ENCODE assay signal across 28 mouse cellular contexts in the genomic region with DNA sequence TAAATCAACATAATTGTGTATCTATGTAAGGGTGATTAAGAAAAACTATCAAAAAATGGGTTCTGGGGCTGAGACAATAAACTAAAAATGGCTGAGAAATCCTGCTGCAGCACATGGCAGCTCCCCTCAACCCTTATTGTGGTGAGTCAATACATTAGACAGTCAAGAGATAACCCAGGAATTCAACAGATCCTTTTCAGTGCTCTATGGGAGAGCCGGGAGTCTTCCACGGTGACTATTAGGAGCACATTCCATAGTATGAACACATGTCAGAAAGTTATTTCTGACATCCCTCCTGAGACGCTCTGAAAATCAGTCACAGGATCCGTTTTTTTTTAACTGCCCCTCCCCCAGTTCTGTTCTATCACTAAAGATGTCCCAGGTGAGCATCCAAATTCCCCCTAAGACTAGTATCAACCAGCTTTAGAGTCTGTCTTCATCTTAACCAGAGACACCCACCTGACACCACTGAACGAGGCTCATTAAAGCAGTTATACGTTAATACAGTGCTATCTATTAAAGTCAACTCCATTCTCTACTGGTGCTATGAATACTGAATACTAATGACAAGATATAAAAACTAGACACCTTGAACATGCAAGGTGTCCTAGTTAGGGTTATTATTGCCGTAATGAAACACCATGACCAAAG. TPM values are rescaled to one million over a fixed set of nuclear protein-coding genes. Genes with fewer than 3 reads are reported as not detected.
DNase-seq lines count a peak whose midpoint lies in the region; ATAC-seq lines count a peak whose summit lies in the region.
"Had no signal": no experiment of that assay in that cellular context is flagged by ENCODE, and none has a peak within 500 bp of the region (broad histone marks: within the 10 kb centered on the region; RNA-seq: fewer than 3 reads in every experiment).

No protein-coding gene starts in this region.

- intact Hi-C loops in heart, postnatal 25 days (cut with DNase I) = no loop called here

- ATAC-seq in heart, embryonic 15.5 days (replicated peaks; ENCODE audit: insufficient number of reproducible peaks, insufficient read depth, low FRiP score, low read depth) = no peak; the same call in 1 of the 2 replicates
- no peak for ATAC-seq in kidney, embryonic 16.5 days (ENCODE audit: low FRiP score, low TSS enrichment)
- ATAC-seq: forebrain, embryonic 14.5 days; intestine, embryonic 16.5 days; lung, postnatal 0 days had no signal

- peak overlapping the region; percentile 69 for H3K27ac ChIP-seq in heart, embryonic 10.5 days
- peak overlapping the region; percentile 36; the same call in 1 of the 2 replicates for H3K27ac ChIP-seq in heart, embryonic 15.5 days
- H3K27ac ChIP-seq in kidney, embryonic 16.5 days (ENCODE audit: low read length) = peak overlapping the region; percentile 89
- H3K27ac ChIP-seq: hindbrain, embryonic 13.5 days; limb, embryonic 15.5 days; liver, embryonic 13.5 days; midbrain, embryonic 12.5 days; neural tube, embryonic 12.5 days had no signal

- H3K4me2 ChIP-seq in heart, embryonic 15.5 days = 0 out of 2 replicates have a peak overlapping the region, but pooled peaks have one; percentile 3
- no peak overlapping the region for H3K4me2 ChIP-seq in kidney, embryonic 16.5 days (replicated peaks; ENCODE audit: low read depth, low read length)
- H3K4me2 ChIP-seq: hindbrain, embryonic 13.5 days; limb, embryonic 15.5 days; liver, embryonic 13.5 days; midbrain, embryonic 12.5 days; neural tube, embryonic 12.5 days had no signal

- no peaks in the 10 kb centered on the region for H3K9me3 ChIP-seq in heart, embryonic 10.5 days
- H3K9me3 ChIP-seq in heart, embryonic 15.5 days (replicated peaks) = no peaks in the 10 kb centered on the region
- H3K9me3 ChIP-seq in kidney, embryonic 16.5 days (ENCODE audit: low read length) = no peaks in the 10 kb centered on the region
- H3K9me3 ChIP-seq: hindbrain, embryonic 13.5 days; limb, embryonic 15.5 days; liver, embryonic 13.5 days; megakaryocyte, embryonic 14.5 days; midbrain, embryonic 12.5 days; neural tube, embryonic 12.5 days had no signal

- WGBS in heart, embryonic 10.5 days = 57% methylated on average over 7 of the region's 7 CpGs
- 45% methylated on average over 7 of the region's 7 CpGs for WGBS in heart, embryonic 15.5 days
- WGBS in kidney, embryonic 16.5 days = 76% methylated on average over 7 of the region's 7 CpGs

- no peak for DNase-seq in heart, embryonic 10.5 days (ENCODE audit: low spot score)
- no peak for DNase-seq in heart, postnatal 25 days (ENCODE audit: low spot score)
- no peak for DNase-seq in heart, adult 11 months
- DNase-seq in kidney, adult 8-10 months = no peak
- DNase-seq in frontal cortex, adult 2 months (ENCODE audit: extremely low spot score in 1 of 2, low spot score in 1 of 2) = no peak
- DNase-seq: adrenal gland, adult 8-10 months; B cell, adult 2 months; cerebellum, adult 2 months; cerebellum, postnatal 14 days; gastrocnemius, postnatal 10 days; heart, postnatal 36 days; left cerebral cortex, postnatal 4 days; liver, embryonic 13.5 days; lung, adult 18-20 months; lung, postnatal 4 days; right cerebral cortex, adult 18-20 months; spleen, adult 18-20 months had no signal

- H3K4me1 ChIP-seq in heart, embryonic 10.5 days = peaks cover 46% of the 10 kb centered on the region
- peaks cover 28% of the 10 kb centered on the region for H3K4me1 ChIP-seq in heart, embryonic 15.5 days (replicated peaks)
- peaks cover 25% of the 10 kb centered on the region for H3K4me1 ChIP-seq in kidney, embryonic 16.5 days (ENCODE audit: insufficient read depth, low read length)

- peaks cover 42% of the 10 kb centered on the region for H3K36me3 ChIP-seq in heart, embryonic 10.5 days
- peaks cover 33% of the 10 kb centered on the region for H3K36me3 ChIP-seq in heart, embryonic 15.5 days
- peaks cover 32% of the 10 kb centered on the region for H3K36me3 ChIP-seq in kidney, embryonic 16.5 days (ENCODE audit: insufficient read depth, low read length)

- H3K27me3 ChIP-seq in heart, embryonic 10.5 days (ENCODE audit: insufficient read depth, poor library complexity, severe bottlenecking) = no peaks in the 10 kb centered on the region
- no peaks in the 10 kb centered on the region for H3K27me3 ChIP-seq in heart, embryonic 15.5 days
- H3K27me3 ChIP-seq in kidney, embryonic 16.5 days (ENCODE audit: insufficient read depth, low read length) = no peaks in the 10 kb centered on the region
- H3K27me3 ChIP-seq: hindbrain, embryonic 13.5 days; limb, embryonic 15.5 days; liver, embryonic 13.5 days; megakaryocyte, embryonic 14.5 days; midbrain, embryonic 12.5 days; neural tube, embryonic 12.5 days had no signal

- H3K9ac ChIP-seq in heart, embryonic 15.5 days = no peak overlapping the region
- no peak overlapping the region for H3K9ac ChIP-seq in kidney, embryonic 16.5 days (replicated peaks; ENCODE audit: low read length)
- H3K9ac ChIP-seq: hindbrain, embryonic 13.5 days; limb, embryonic 15.5 days; liver, embryonic 13.5 days; midbrain, embryonic 12.5 days; neural tube, embryonic 12.5 days had no signal

- H3K4me3 ChIP-seq in heart, embryonic 10.5 days = no peak overlapping the region
- H3K4me3 ChIP-seq in heart, embryonic 15.5 days = no peak overlapping the region
- no peak overlapping the region for H3K4me3 ChIP-seq in kidney, embryonic 16.5 days (ENCODE audit: low read length)
- H3K4me3 ChIP-seq: hindbrain, embryonic 13.5 days; limb, embryonic 15.5 days; liver, embryonic 13.5 days; megakaryocyte, embryonic 14.5 days; midbrain, embryonic 12.5 days; myocyte; neural tube, embryonic 12.5 days had no signal

RNA-seq across cellular contexts. Expression of gene Slc35b4, which starts 5.9 kb away (rescaled TPM):
- 43.2 and 46.3 TPM in 2 replicates for polyA plus RNA-seq in heart, embryonic 10.5 days (2016; fragmentation: Nextera tagmentation; extraction: Ambion mirVana)
- total RNA-seq in heart, postnatal 25 days (2021) = 1 to 10 TPM; 8.7 to 9.8 TPM
- 26.3 and 36.4 TPM in 2 replicates for polyA plus RNA-seq in heart, embryonic 15.5 days (2015; fragmentation: Nextera tagmentation; extraction: Ambion mirVana)
- 81.6 and 86.0 TPM in 2 replicates for polyA plus RNA-seq in kidney, embryonic 16.5 days (2015; fragmentation: Nextera tagmentation; extraction: Ambion mirVana)
- polyA plus RNA-seq in frontal cortex, adult 2 months (2012; rRNA removed) = 47.1 and 52.6 TPM in 2 replicates

Comparison
In these comparisons a context has a peak if more than half of its experiments do, and no peak if none do; other contexts are left out.
1. H3K27ac ChIP-seq: peak in every context shown above with its lines; median percentile 89 in kidney, embryonic 16.5 days; 69 in heart, embryonic 10.5 days; 36 in heart, embryonic 15.5 days.